Mouse (Mus musculus) adrenal gland, postnatal 10 days (tissue): Measurements from ENCODE around the gene Gm29564. TPM values are rescaled to one million over a fixed set of nuclear protein-coding genes. Genes with fewer than 3 reads are reported as not detected.
"Not testable (repeated sequence)": the region's sequence is repeated elsewhere in the genome, so short reads cannot be mapped to it uniquely, and the experiment has no call there.

ENCODE experiments used
- DNase-seq: peaks from one replicate; pipeline ENCODE4 v3.0.0; 2021; ENCODE audit warnings: mixed read lengths
- long read RNA-seq, 2 experiments: library from polyadenylated mRNA; stranded (forward); transcript quantifications; one replicate each; pipeline ENCODE4 v2.0.0; 2021
- total RNA-seq, 2 experiments: library from RNA; stranded (reverse); gene quantifications; 2 replicates each; pipeline ENCODE4 v1.2.3; 2021

Gm29564 gene
- total RNA-seq = not detected
- long read RNA-seq, experiment 1 = 0 reads
- long read RNA-seq, experiment 2 = 0 reads

- DNase-seq = not testable (repeated sequence)
These were observed at the start of gene Gm29564 for GRCm38 (mm10) chrY:78212693-78213092. Gene Gm29564, plus strand, starts transcription at chrY:78212993.

Other genes starting within 250 kb of the Gm29564 start
- gene Gm20867, start 249.8 kb upstream of the Gm29564 start, total RNA-seq = not detected